Mouse (Mus musculus) granulocyte monocyte progenitor cell, adult 5-6 weeks (primary cell): ENCODE measurements around the gene Abcc5. TPM values are rescaled to one million over a fixed set of nuclear protein-coding genes. Genes with fewer than 3 reads are reported as not detected.
"Not testable (repeated sequence)": the region's sequence is repeated elsewhere in the genome, so short reads cannot be mapped to it uniquely, and the experiment has no call there.

Experiments used
- ATAC-seq: replicated peaks from 2 replicates; pipeline ENCODE4 v1.8.0; 2016; ENCODE audit warnings: mild to moderate bottlenecking, moderate TSS enrichment, inconsistent platforms; ENCODE audit not compliant: poor library complexity, severe bottlenecking
- total RNA-seq, 2 experiments: library from RNA; stranded (forward) in 1 of 2; stranded (reverse) in 1 of 2; fragments of 200-712, 200-1000 nt in 1 of 2; fragments of >200 nt in 1 of 2; fragmentation: Nextera tagmentation in 1 of 2; gene quantifications; 2 replicates each; pipeline ENCODE4 v1.2.3; 2014 to 2017

Gene Abcc5
- total RNA-seq (2014; fragmentation: Nextera tagmentation) (16.4 and 26.3 TPM in 2 replicates), total RNA-seq (2017) (10.7 and 17.9 TPM in 2 replicates)

GRCm38 (mm10) chr16:20425855-20426598, at the start of gene Abcc5:
TSS of gene Abcc5 (minus strand) at chr16:20426394.
- peak; percentile 92 for ATAC-seq

- ATAC-seq, result no peak
These were observed 49.1 kb upstream of the Abcc5 start for GRCm38 (mm10) chr16:20475335-20475734.

- no peak for ATAC-seq
These were observed 48.6 kb upstream of the Abcc5 start for GRCm38 (mm10) chr16:20474786-20475185.

GRCm38 (mm10) chr16:20474211-20474610, 48.0 kb upstream of the Abcc5 start:
- no peak for ATAC-seq

- ATAC-seq, result no peak
These were observed 47.6 kb upstream of the Abcc5 start for GRCm38 (mm10) chr16:20473748-20474147.

GRCm38 (mm10) chr16:20471686-20472085, 45.5 kb upstream of the Abcc5 start:
- ATAC-seq, result no peak

- ATAC-seq, result no peak
These were observed 44.8 kb upstream of the Abcc5 start for GRCm38 (mm10) chr16:20470981-20471380.

GRCm38 (mm10) chr16:20464725-20465124, 38.5 kb upstream of the Abcc5 start:
- no peak for ATAC-seq

GRCm38 (mm10) chr16:20458736-20459135, 32.5 kb upstream of the Abcc5 start:
- not testable (repeated sequence) for ATAC-seq

GRCm38 (mm10) chr16:20456106-20456505, 29.9 kb upstream of the Abcc5 start:
- no peak for ATAC-seq

GRCm38 (mm10) chr16:20454155-20454654, 28.0 kb upstream of the Abcc5 start:
- no peak for ATAC-seq

- no peak for ATAC-seq
These were observed 25.6 kb upstream of the Abcc5 start for GRCm38 (mm10) chr16:20451774-20452173.

GRCm38 (mm10) chr16:20445871-20446270, 19.7 kb upstream of the Abcc5 start:
- no peak for ATAC-seq

- ATAC-seq, result no peak
These were observed 18.7 kb upstream of the Abcc5 start for GRCm38 (mm10) chr16:20444831-20445388.

GRCm38 (mm10) chr16:20442871-20443270, 16.7 kb upstream of the Abcc5 start:
- ATAC-seq, result no peak

GRCm38 (mm10) chr16:20438673-20439415, 12.7 kb upstream of the Abcc5 start:
- no peak for ATAC-seq

GRCm38 (mm10) chr16:20438046-20438445, 11.9 kb upstream of the Abcc5 start:
- not testable (repeated sequence) for ATAC-seq

- no peak for ATAC-seq
These were observed 10.1 kb upstream of the Abcc5 start for GRCm38 (mm10) chr16:20436281-20436680.

- no peak for ATAC-seq
These were observed 3.1 kb upstream of the Abcc5 start for GRCm38 (mm10) chr16:20429328-20429727.

GRCm38 (mm10) chr16:20427566-20427965, 1.4 kb upstream of the Abcc5 start:
- no peak for ATAC-seq
